In genomic region chrX:61653077-61653476, GRCm38 (mm10) we compare ENCODE assay signal across 10 mouse cellular contexts. TPM values are rescaled to one million over a fixed set of nuclear protein-coding genes. Genes with fewer than 3 reads are reported as not detected.
A peak's percentile ranks its signal among the peaks of the same experiment; 100 is the strongest.
DNase-seq lines count a peak whose midpoint lies in the region; ATAC-seq and TF ChIP-seq lines count a peak whose summit lies in the region.
"Had no signal": no experiment of that assay in that cellular context is flagged by ENCODE, and none has a peak within 500 bp of the region (broad histone marks: within the 10 kb centered on the region; RNA-seq: fewer than 3 reads in every experiment).

No protein-coding gene starts in this region.

- peak overlapping the region; percentile 65 for H3K27ac ChIP-seq in layer of hippocampus, adult 2 months
- H3K27ac ChIP-seq: embryonic facial prominence, embryonic 15.5 days; limb, embryonic 13.5 days had no signal

- no peak for ATAC-seq in inflammation-experienced regulatory T-cells, adult 6 months

- no peak overlapping the region for H3K4me3 ChIP-seq in layer of hippocampus, adult 2 months
- H3K4me3 ChIP-seq: embryonic facial prominence, embryonic 15.5 days; limb, embryonic 13.5 days had no signal

- TF ChIP-seq CTCF in layer of hippocampus, adult 2 months (conservative IDR thresholded peaks at IDR 0.05) = peak; percentile 79

- DNase-seq in adrenal gland, adult (ENCODE audit: inconsistent age in 2 of 2, low spot score in 1 of 2) = peak; percentile 6 to 45
- no peak for DNase-seq in adrenal gland, postnatal 25 days
- peak; percentile 4 to 12 for DNase-seq in left cerebral cortex, adult 18-20 months (ENCODE audit: low spot score in 2 of 2)
- no peak for DNase-seq in left cerebral cortex, adult 11 months (ENCODE audit: low spot score)
- DNase-seq in cerebellum, adult 11 months = peak; percentile 23
- peak; percentile 34 to 39 for DNase-seq in layer of hippocampus, adult 2 months (ENCODE audit: low spot score in 2 of 2)
- no peak for DNase-seq in gastrocnemius, adult 8-10 months (ENCODE audit: low spot score in 2 of 2)

RNA-seq across cellular contexts. Expression of gene Ldoc1, which starts 56.2 kb away (rescaled TPM):
- 1.7 and 2.4 TPM in 2 replicates for total RNA-seq in adrenal gland, postnatal 25 days (2021)
- total RNA-seq in left cerebral cortex, adult 18-20 months (2021) = 1 to 10 TPM; 1.7 to 2.0 TPM
- total RNA-seq in layer of hippocampus, adult 2 months (2021) = 1 to 10 TPM; 2.5 to 3.3 TPM
- not detected for polyA plus RNA-seq in inflammation-experienced regulatory T-cells, adult 6 months (2017; shearing (Covaris generic))
- total RNA-seq in gastrocnemius, adult 8-10 months (2022) = not detected

Comparison
In these comparisons a context has a peak if more than half of its experiments do, and no peak if none do; other contexts are left out.
1. DNase-seq: peak in adrenal gland, adult (2 of 2), left cerebral cortex, adult 18-20 months (2 of 2), cerebellum, adult 11 months (single experiment) and layer of hippocampus, adult 2 months (2 of 2); none in adrenal gland, postnatal 25 days (single experiment), left cerebral cortex, adult 11 months (single experiment) and gastrocnemius, adult 8-10 months (0 of 2).